ENCODE assay signal across 15 mouse cellular contexts in genomic region chr12:34201471-34201870, GRCm38 (mm10).
DNase-seq lines count a peak whose midpoint lies in the region; ATAC-seq and TF ChIP-seq lines count a peak whose summit lies in the region.
"Had no signal": no experiment of that assay in that cellular context is flagged by ENCODE, and none has a peak within 500 bp of the region (broad histone marks: within the 10 kb centered on the region; RNA-seq: fewer than 3 reads in every experiment).

No protein-coding gene starts in this region.

- no peak overlapping the region for H3K4me2 ChIP-seq in lung, embryonic 14.5 days
- H3K4me2 ChIP-seq in limb, embryonic 15.5 days: no peak overlapping the region
- H3K4me2 ChIP-seq: hindbrain, embryonic 15.5 days had no signal

- no peak overlapping the region for H3K27ac ChIP-seq in gastrocnemius, adult 2 months
- H3K27ac ChIP-seq in lung, embryonic 14.5 days (ENCODE audit: low read depth): no peak overlapping the region
- peak overlapping the region; percentile 80 for H3K27ac ChIP-seq in embryonic facial prominence, embryonic 10.5 days (replicated peaks)
- peak overlapping the region; percentile 65; the same call in 1 of the 2 replicates for H3K27ac ChIP-seq in limb, embryonic 15.5 days
- H3K27ac ChIP-seq: hindbrain, embryonic 15.5 days; midbrain, embryonic 10.5 days had no signal

- no peaks in the 10 kb centered on the region for H3K36me3 ChIP-seq in lung, embryonic 14.5 days (ENCODE audit: insufficient read depth)
- H3K36me3 ChIP-seq in embryonic facial prominence, embryonic 10.5 days (replicated peaks): no peaks in the 10 kb centered on the region
- H3K36me3 ChIP-seq in limb, embryonic 15.5 days: no peaks in the 10 kb centered on the region
- H3K36me3 ChIP-seq: hindbrain, embryonic 15.5 days; midbrain, embryonic 10.5 days had no signal

- no peak for DNase-seq in gastrocnemius, adult 2 months
- no peak for DNase-seq in gastrocnemius, adult 18-20 months (ENCODE audit: low spot score)
- DNase-seq in lung, embryonic 14.5 days: peak; percentile 56
- DNase-seq in lung, adult 18-20 months: no peak
- peak; percentile 13 for DNase-seq in embryonic facial prominence, embryonic 10.5 days (ENCODE audit: low spot score)
- DNase-seq in thymus, postnatal 10 days (ENCODE audit: low spot score in 2 of 2): no peak
- no peak for DNase-seq in cerebellum, adult 9-10 months
- DNase-seq: adrenal gland, postnatal 25 days; cerebellum, adult 8-10 months; kidney, postnatal 25 days; liver, postnatal 0 days; thymus, adult 18-20 months had no signal

- peak; percentile 8; the same call in 1 of the 2 replicates for TF ChIP-seq CTCF in gastrocnemius, adult 2 months (IDR thresholded peaks at IDR 0.05)
- no peak for TF ChIP-seq CTCF in lung, embryonic 14.5 days (IDR thresholded peaks at IDR 0.05; ENCODE audit: low read depth)

- no peaks in the 10 kb centered on the region for H3K27me3 ChIP-seq in lung, embryonic 14.5 days (ENCODE audit: insufficient read depth, low read length)
- H3K27me3 ChIP-seq in embryonic facial prominence, embryonic 10.5 days (replicated peaks; ENCODE audit: low read depth, poor library complexity, severe bottlenecking): no peaks in the 10 kb centered on the region
- no peaks in the 10 kb centered on the region for H3K27me3 ChIP-seq in limb, embryonic 15.5 days
- H3K27me3 ChIP-seq: hindbrain, embryonic 15.5 days had no signal

- H3K4me1 ChIP-seq in lung, embryonic 14.5 days (ENCODE audit: insufficient read depth): no peaks in the 10 kb centered on the region
- peaks cover 44% of the 10 kb centered on the region for H3K4me1 ChIP-seq in embryonic facial prominence, embryonic 10.5 days
- peaks cover 5% of the 10 kb centered on the region; the same call in 1 of the 2 replicates for H3K4me1 ChIP-seq in limb, embryonic 15.5 days
- H3K4me1 ChIP-seq: hindbrain, embryonic 15.5 days had no signal

- H3K9me3 ChIP-seq in lung, embryonic 14.5 days (ENCODE audit: low read depth, low read length): no peaks in the 10 kb centered on the region
- no peaks in the 10 kb centered on the region for H3K9me3 ChIP-seq in embryonic facial prominence, embryonic 10.5 days
- no peaks in the 10 kb centered on the region for H3K9me3 ChIP-seq in limb, embryonic 15.5 days
- H3K9me3 ChIP-seq: hindbrain, embryonic 15.5 days; midbrain, embryonic 10.5 days had no signal

- no peak overlapping the region for H3K4me3 ChIP-seq in gastrocnemius, adult 2 months
- no peak overlapping the region for H3K4me3 ChIP-seq in lung, embryonic 14.5 days (ENCODE audit: low read depth, low read length)
- no peak overlapping the region for H3K4me3 ChIP-seq in embryonic facial prominence, embryonic 10.5 days
- no peak overlapping the region for H3K4me3 ChIP-seq in limb, embryonic 15.5 days
- H3K4me3 ChIP-seq: hindbrain, embryonic 15.5 days; midbrain, embryonic 10.5 days had no signal

- intact Hi-C loops in gastrocnemius, adult 2 months (cut with DNase I): no loop called here

- H3K9ac ChIP-seq in lung, embryonic 14.5 days: no peak overlapping the region
- H3K9ac ChIP-seq in limb, embryonic 15.5 days: no peak overlapping the region
- H3K9ac ChIP-seq: hindbrain, embryonic 15.5 days; liver, postnatal 0 days had no signal

- 84% methylated on average over 3 of the region's 3 CpGs for WGBS in lung, embryonic 14.5 days
- WGBS in embryonic facial prominence, embryonic 10.5 days: 69% methylated on average over 3 of the region's 3 CpGs
- WGBS in limb, embryonic 15.5 days: 55% methylated on average over 3 of the region's 3 CpGs

- ATAC-seq in lung, embryonic 14.5 days (ENCODE audit: insufficient read depth): no peak
- ATAC-seq in limb, embryonic 15.5 days (ENCODE audit: insufficient number of reproducible peaks, low FRiP score, low TSS enrichment, low read depth): no peak
- ATAC-seq: liver, postnatal 0 days had no signal

Comparison
In these comparisons a context has a peak if more than half of its experiments do, and no peak if none do; other contexts are left out.
1. DNase-seq: peak in lung, embryonic 14.5 days (single experiment) and embryonic facial prominence, embryonic 10.5 days (single experiment); none in gastrocnemius, adult 2 months (single experiment), gastrocnemius, adult 18-20 months (single experiment), lung, adult 18-20 months (0 of 2), thymus, postnatal 10 days (0 of 2) and cerebellum, adult 9-10 months (single experiment).
2. H3K27ac ChIP-seq: peak in embryonic facial prominence, embryonic 10.5 days (single experiment) and limb, embryonic 15.5 days (single experiment); none in gastrocnemius, adult 2 months (single experiment) and lung, embryonic 14.5 days (single experiment).